ENCODE assay signal across 11 mouse cellular contexts in the genomic region with DNA sequence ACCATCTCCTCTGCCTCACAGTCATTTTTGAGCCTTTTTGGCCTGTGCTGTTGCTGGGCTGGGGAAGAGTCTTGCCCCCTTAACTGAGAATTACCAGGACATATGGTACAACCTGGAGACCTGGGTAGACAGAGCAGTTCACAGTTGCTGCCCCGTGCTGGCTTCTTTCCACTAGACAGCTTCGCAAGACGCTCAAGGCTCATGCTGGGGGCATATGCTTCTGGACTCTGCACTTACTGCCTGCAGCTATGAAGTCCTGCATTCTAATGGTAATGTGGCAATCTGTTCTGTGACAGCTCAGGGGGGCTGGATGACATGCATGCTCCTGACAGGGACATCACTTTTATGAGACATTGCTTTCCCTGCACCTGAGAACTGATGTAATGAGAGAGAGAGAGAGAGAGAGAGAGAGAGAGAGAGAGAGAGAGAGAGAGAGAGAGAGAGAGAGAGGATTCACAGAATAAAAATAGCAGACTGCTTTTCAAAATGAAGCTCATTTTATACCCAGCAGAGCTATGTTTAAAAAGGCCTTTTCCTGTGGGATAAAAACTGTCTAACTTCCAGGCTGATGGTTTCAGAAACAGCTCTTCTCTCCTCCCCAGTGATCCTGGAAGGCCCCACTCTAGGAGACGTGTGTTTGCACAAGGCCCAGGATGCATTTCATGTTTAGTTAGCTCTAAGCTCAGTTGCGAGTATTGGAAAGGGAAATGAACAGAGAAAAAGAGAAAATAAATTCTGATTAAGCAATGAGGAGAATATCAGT.
DNase-seq lines count a peak whose midpoint lies in the region; ATAC-seq and TF ChIP-seq lines count a peak whose summit lies in the region.
"Had no signal": no experiment of that assay in that cellular context is flagged by ENCODE, and none has a peak within 500 bp of the region (broad histone marks: within the 10 kb centered on the region; RNA-seq: fewer than 3 reads in every experiment).

No protein-coding gene starts in this region.

- H3K4me2 ChIP-seq in lung, embryonic 14.5 days: no peak overlapping the region
- no peak overlapping the region for H3K4me2 ChIP-seq in hindbrain, embryonic 13.5 days
- H3K4me2 ChIP-seq in neural tube, embryonic 14.5 days (ENCODE audit: low read depth, low read length): no peak overlapping the region

- no peaks in the 10 kb centered on the region; the same call in 1 of the 2 replicates for H3K4me1 ChIP-seq in lung, embryonic 14.5 days (ENCODE audit: insufficient read depth)
- H3K4me1 ChIP-seq in hindbrain, embryonic 13.5 days (replicated peaks): peaks cover 18% of the 10 kb centered on the region
- no peaks in the 10 kb centered on the region for H3K4me1 ChIP-seq in neural tube, embryonic 14.5 days (ENCODE audit: control insufficient read depth, insufficient read depth, low read length)
- H3K4me1 ChIP-seq in heart, adult 2 months (ENCODE audit: control insufficient read depth, insufficient read depth, low read length): no peaks in the 10 kb centered on the region

- intact Hi-C loops in heart, adult 2 months (cut with DNase I): no loop called here

- H3K9ac ChIP-seq in lung, embryonic 14.5 days: no peak overlapping the region
- H3K9ac ChIP-seq in hindbrain, embryonic 13.5 days: 0 out of 2 replicates have a peak overlapping the region, but pooled peaks have one; percentile 29
- no peak overlapping the region for H3K9ac ChIP-seq in neural tube, embryonic 14.5 days (replicated peaks; ENCODE audit: low read depth, low read length)
- no peak overlapping the region for H3K9ac ChIP-seq in heart, adult 2 months (ENCODE audit: low read depth, low read length)

- 43% methylated on average over 5 of the region's 5 CpGs for WGBS in lung, embryonic 14.5 days
- 27% methylated on average over 5 of the region's 5 CpGs for WGBS in hindbrain, embryonic 13.5 days
- 35% methylated on average over 5 of the region's 5 CpGs for WGBS in neural tube, embryonic 14.5 days
- 66% methylated on average over 5 of the region's 5 CpGs for WGBS in heart, adult 2 months

- H3K27ac ChIP-seq in lung, embryonic 14.5 days (ENCODE audit: low read depth): no peak overlapping the region
- H3K27ac ChIP-seq in hindbrain, embryonic 13.5 days: peak overlapping the region; percentile 62
- no peak overlapping the region for H3K27ac ChIP-seq in neural tube, embryonic 14.5 days (ENCODE audit: low read depth, low read length)
- no peak overlapping the region for H3K27ac ChIP-seq in heart, adult 2 months

- peak; percentile 47 for DNase-seq in lung, embryonic 14.5 days
- no peak for DNase-seq in lung, postnatal 4 days
- DNase-seq in embryo, embryonic 9.5 days (ENCODE audit: extremely low spot score): peak; percentile 4
- no peak for DNase-seq in kidney, postnatal 10 days
- DNase-seq in heart, adult 2 months: no peak
- DNase-seq: adrenal gland, adult 8-10 months; gastrocnemius, postnatal 36 days; heart, postnatal 4 days had no signal

- H3K79me2 ChIP-seq in heart, adult 2 months (replicated peaks; ENCODE audit: control insufficient read depth, insufficient read depth, low read length): no peaks in the 10 kb centered on the region

- TF ChIP-seq CTCF in lung, embryonic 14.5 days (IDR thresholded peaks at IDR 0.05; ENCODE audit: low read depth): no peak
- TF ChIP-seq CTCF in heart, adult 2 months (IDR thresholded peaks at IDR 0.05): no peak

- H3K27me3 ChIP-seq in lung, embryonic 14.5 days (ENCODE audit: insufficient read depth, low read length): no peaks in the 10 kb centered on the region
- H3K27me3 ChIP-seq in hindbrain, embryonic 13.5 days: no peaks in the 10 kb centered on the region
- no peaks in the 10 kb centered on the region for H3K27me3 ChIP-seq in neural tube, embryonic 14.5 days (ENCODE audit: control insufficient read depth, insufficient read depth, low read length)
- H3K27me3 ChIP-seq in heart, adult 2 months (ENCODE audit: control insufficient read depth, insufficient read depth, low read length): no peaks in the 10 kb centered on the region

- peaks cover 5% of the 10 kb centered on the region; the same call in 1 of the 2 replicates for H3K9me3 ChIP-seq in lung, embryonic 14.5 days (ENCODE audit: low read depth, low read length)
- H3K9me3 ChIP-seq in hindbrain, embryonic 13.5 days: no peaks in the 10 kb centered on the region
- no peaks in the 10 kb centered on the region for H3K9me3 ChIP-seq in neural tube, embryonic 14.5 days (ENCODE audit: control insufficient read depth, low read length)

- TF ChIP-seq POLR2A in heart, adult 2 months (IDR thresholded peaks at IDR 0.05; ENCODE audit: insufficient read depth, low read depth, low read length): no peak

- no peak for TF ChIP-seq EP300 in heart, adult 2 months (IDR thresholded peaks at IDR 0.05; ENCODE audit: insufficient read depth, low read depth, low read length)

- no peaks in the 10 kb centered on the region for H3K36me3 ChIP-seq in lung, embryonic 14.5 days (ENCODE audit: insufficient read depth)
- H3K36me3 ChIP-seq in hindbrain, embryonic 13.5 days: no peaks in the 10 kb centered on the region
- no peaks in the 10 kb centered on the region for H3K36me3 ChIP-seq in neural tube, embryonic 14.5 days (ENCODE audit: control insufficient read depth, insufficient read depth, low read length)
- H3K36me3 ChIP-seq in heart, adult 2 months (ENCODE audit: control insufficient read depth, insufficient read depth, low read length): no peaks in the 10 kb centered on the region

- H3K4me3 ChIP-seq in lung, embryonic 14.5 days (ENCODE audit: low read depth, low read length): no peak overlapping the region
- no peak overlapping the region for H3K4me3 ChIP-seq in hindbrain, embryonic 13.5 days
- H3K4me3 ChIP-seq in neural tube, embryonic 14.5 days (ENCODE audit: low read depth, low read length): no peak overlapping the region
- no peak overlapping the region for H3K4me3 ChIP-seq in heart, adult 2 months

- ATAC-seq in lung, embryonic 14.5 days (ENCODE audit: insufficient read depth): no peak
- ATAC-seq in hindbrain, embryonic 13.5 days (ENCODE audit: low FRiP score): peak; percentile 68
- 0 out of 2 replicates have a peak, but pooled peaks have one; percentile 21 for ATAC-seq in neural tube, embryonic 14.5 days (ENCODE audit: low read depth)
- no peak for ATAC-seq in erythroid progenitor cell, adult 5-6 weeks (replicated peaks; ENCODE audit: low FRiP score, poor library complexity, severe bottlenecking)

Comparison
In these comparisons a context has a peak if more than half of its experiments do, and no peak if none do; other contexts are left out.
1. DNase-seq: peak in lung, embryonic 14.5 days (single experiment) and embryo, embryonic 9.5 days (single experiment); none in lung, postnatal 4 days (0 of 2), kidney, postnatal 10 days (single experiment) and heart, adult 2 months (0 of 2).
2. ATAC-seq: peak in hindbrain, embryonic 13.5 days (single experiment) and neural tube, embryonic 14.5 days (single experiment); none in lung, embryonic 14.5 days (single experiment) and erythroid progenitor cell, adult 5-6 weeks (single experiment).